Mouse (Mus musculus): ENCODE results near the gene Enox1. TPM values are rescaled to one million over a fixed set of nuclear protein-coding genes. Genes with fewer than 3 reads are reported as not detected.

Enox1 gene
- polyA plus RNA-seq, 1 experiment from 2014 or later = 19.6 TPM

- H3K4me3 ChIP-seq (ENCODE audit: low read depth, low read length) = no peak overlapping the region
- no peak overlapping the region for H3K27ac ChIP-seq (ENCODE audit: low read depth, low read length)
- no peak overlapping the region for H3K4me2 ChIP-seq (ENCODE audit: low read depth)
- no peak for ATAC-seq (ENCODE audit: insufficient read depth, low FRiP score, low TSS enrichment)
- no peak for DNase-seq (ENCODE audit: low spot score)
- H3K9ac ChIP-seq (ENCODE audit: low read length) = no peak overlapping the region
- no peaks in the 10 kb centered on the region for H3K9me3 ChIP-seq (ENCODE audit: control insufficient read depth, low read length)
- H3K27me3 ChIP-seq (ENCODE audit: control insufficient read depth, insufficient read depth, low read length) = no peaks in the 10 kb centered on the region
- no peaks in the 10 kb centered on the region for H3K36me3 ChIP-seq (ENCODE audit: control insufficient read depth, insufficient read depth, low read length)
- H3K4me1 ChIP-seq (ENCODE audit: control insufficient read depth, insufficient read depth, low read length) = no peaks in the 10 kb centered on the region
- WGBS = 48% methylated on average over 4 of the region's 4 CpGs
Measured at GRCm38 (mm10) chr14:77297039-77297438, 140.5 kb downstream of the Enox1 start.

- no peak for DNase-seq (ENCODE audit: low spot score)
- H3K9ac ChIP-seq (ENCODE audit: low read length) = no peak overlapping the region
- H3K27ac ChIP-seq (ENCODE audit: low read depth, low read length) = no peak overlapping the region
- 97% methylated on average over 3 of the region's 3 CpGs for WGBS
- no peaks in the 10 kb centered on the region for H3K36me3 ChIP-seq (ENCODE audit: control insufficient read depth, insufficient read depth, low read length)
- ATAC-seq (ENCODE audit: insufficient read depth, low FRiP score, low TSS enrichment) = no peak
- no peaks in the 10 kb centered on the region for H3K4me1 ChIP-seq (ENCODE audit: control insufficient read depth, insufficient read depth, low read length)
- no peaks in the 10 kb centered on the region for H3K27me3 ChIP-seq (ENCODE audit: control insufficient read depth, insufficient read depth, low read length)
- no peak overlapping the region for H3K4me3 ChIP-seq (ENCODE audit: low read depth, low read length)
- no peaks in the 10 kb centered on the region for H3K9me3 ChIP-seq (ENCODE audit: control insufficient read depth, low read length)
- H3K4me2 ChIP-seq (ENCODE audit: low read depth) = no peak overlapping the region
Measured at GRCm38 (mm10) chr14:77298327-77298726, 141.8 kb downstream of the Enox1 start.

GRCm38 (mm10) chr14:77309571-77309970 lies 153.0 kb downstream of the Enox1 start:
- DNase-seq (ENCODE audit: low spot score) = no peak
- Histone ChIP-seq H3K27ac (ENCODE audit: low read depth, low read length) (no peak overlapping the region), H3K36me3 (ENCODE audit: control insufficient read depth, insufficient read depth, low read length) (no peaks in the 10 kb centered on the region), H3K4me3 (ENCODE audit: low read depth, low read length) (no peak overlapping the region), H3K9ac (ENCODE audit: low read length) (no peak overlapping the region), H3K4me1 (ENCODE audit: control insufficient read depth, insufficient read depth, low read length) (no peaks in the 10 kb centered on the region), H3K9me3 (ENCODE audit: control insufficient read depth, low read length) (no peaks in the 10 kb centered on the region), H3K27me3 (ENCODE audit: control insufficient read depth, insufficient read depth, low read length) (no peaks in the 10 kb centered on the region), H3K4me2 (ENCODE audit: low read depth) (no peak overlapping the region)
- no peak for ATAC-seq (ENCODE audit: insufficient read depth, low FRiP score, low TSS enrichment)
- WGBS = 77% methylated on average over 3 of the region's 3 CpGs

GRCm38 (mm10) chr14:77311456-77311855 lies 154.9 kb downstream of the Enox1 start:
- DNase-seq (ENCODE audit: low spot score) = no peak
- no peak for ATAC-seq (ENCODE audit: insufficient read depth, low FRiP score, low TSS enrichment)
- Histone ChIP-seq H3K27me3 (ENCODE audit: control insufficient read depth, insufficient read depth, low read length) (no peaks in the 10 kb centered on the region), H3K36me3 (ENCODE audit: control insufficient read depth, insufficient read depth, low read length) (no peaks in the 10 kb centered on the region), H3K9ac (ENCODE audit: low read length) (no peak overlapping the region), H3K4me3 (ENCODE audit: low read depth, low read length) (no peak overlapping the region), H3K4me1 (ENCODE audit: control insufficient read depth, insufficient read depth, low read length) (no peaks in the 10 kb centered on the region), H3K9me3 (ENCODE audit: control insufficient read depth, low read length) (no peaks in the 10 kb centered on the region), H3K27ac (ENCODE audit: low read depth, low read length) (no peak overlapping the region), H3K4me2 (ENCODE audit: low read depth) (no peak overlapping the region)
- 87% methylated on average over 6 of the region's 6 CpGs for whole genome bisulfite sequencing

- no peak for ATAC-seq (ENCODE audit: insufficient read depth, low FRiP score, low TSS enrichment)
- Histone ChIP-seq H3K4me2 (ENCODE audit: low read depth) (no peak overlapping the region), H3K4me3 (ENCODE audit: low read depth, low read length) (no peak overlapping the region), H3K27me3 (ENCODE audit: control insufficient read depth, insufficient read depth, low read length) (no peaks in the 10 kb centered on the region), H3K4me1 (ENCODE audit: control insufficient read depth, insufficient read depth, low read length) (no peaks in the 10 kb centered on the region), H3K36me3 (ENCODE audit: control insufficient read depth, insufficient read depth, low read length) (no peaks in the 10 kb centered on the region), H3K9ac (ENCODE audit: low read length) (no peak overlapping the region), H3K27ac (ENCODE audit: low read depth, low read length) (no peak overlapping the region), H3K9me3 (ENCODE audit: control insufficient read depth, low read length) (no peaks in the 10 kb centered on the region)
- 92% methylated on average over 7 of the region's 7 CpGs for WGBS
- DNase-seq (ENCODE audit: low spot score) = no peak
Measured at GRCm38 (mm10) chr14:77319396-77319795, 162.8 kb downstream of the Enox1 start.

GRCm38 (mm10) chr14:77324348-77324747 lies 167.8 kb downstream of the Enox1 start:
- H3K36me3 ChIP-seq (ENCODE audit: control insufficient read depth, insufficient read depth, low read length) = no peaks in the 10 kb centered on the region
- H3K27me3 ChIP-seq (ENCODE audit: control insufficient read depth, insufficient read depth, low read length) = no peaks in the 10 kb centered on the region
- H3K27ac ChIP-seq (ENCODE audit: low read depth, low read length) = no peak overlapping the region
- no peak overlapping the region for H3K4me2 ChIP-seq (ENCODE audit: low read depth)
- H3K4me1 ChIP-seq (ENCODE audit: control insufficient read depth, insufficient read depth, low read length) = no peaks in the 10 kb centered on the region
- WGBS = 85% methylated on average over 2 of the region's 2 CpGs
- no peak overlapping the region for H3K4me3 ChIP-seq (ENCODE audit: low read depth, low read length)
- DNase-seq (ENCODE audit: low spot score) = no peak
- H3K9ac ChIP-seq (ENCODE audit: low read length) = no peak overlapping the region
- H3K9me3 ChIP-seq (ENCODE audit: control insufficient read depth, low read length) = no peaks in the 10 kb centered on the region
- ATAC-seq (ENCODE audit: insufficient read depth, low FRiP score, low TSS enrichment) = no peak

- WGBS = 80% methylated on average over 3 of the region's 3 CpGs
- H3K27me3 ChIP-seq (ENCODE audit: control insufficient read depth, insufficient read depth, low read length) = no peaks in the 10 kb centered on the region
Measured at GRCm38 (mm10) chr14:77327693-77328092, 171.1 kb downstream of the Enox1 start.

GRCm38 (mm10) chr14:77329791-77330190 lies 173.2 kb downstream of the Enox1 start:
- Histone ChIP-seq H3K4me1 (ENCODE audit: control insufficient read depth, insufficient read depth, low read length) (no peaks in the 10 kb centered on the region), H3K27ac (ENCODE audit: low read depth, low read length) (no peak overlapping the region), H3K9ac (ENCODE audit: low read length) (no peak overlapping the region), H3K27me3 (ENCODE audit: control insufficient read depth, insufficient read depth, low read length) (no peaks in the 10 kb centered on the region), H3K36me3 (ENCODE audit: control insufficient read depth, insufficient read depth, low read length) (no peaks in the 10 kb centered on the region), H3K4me2 (ENCODE audit: low read depth) (no peak overlapping the region), H3K9me3 (ENCODE audit: control insufficient read depth, low read length) (no peaks in the 10 kb centered on the region), H3K4me3 (ENCODE audit: low read depth, low read length) (no peak overlapping the region)
- DNase-seq (ENCODE audit: low spot score) (no peak), ATAC-seq (ENCODE audit: insufficient read depth, low FRiP score, low TSS enrichment) (no peak)

More at GRCm38 (mm10) chr14:77327693-77328092, 171.1 kb downstream of the Enox1 start:
- Histone ChIP-seq H3K27ac (ENCODE audit: low read depth, low read length) (no peak overlapping the region), H3K9ac (ENCODE audit: low read length) (no peak overlapping the region), H3K4me2 (ENCODE audit: low read depth) (no peak overlapping the region), H3K36me3 (ENCODE audit: control insufficient read depth, insufficient read depth, low read length) (no peaks in the 10 kb centered on the region), H3K4me3 (ENCODE audit: low read depth, low read length) (no peak overlapping the region), H3K9me3 (ENCODE audit: control insufficient read depth, low read length) (no peaks in the 10 kb centered on the region), H3K4me1 (ENCODE audit: control insufficient read depth, insufficient read depth, low read length) (no peaks in the 10 kb centered on the region)
- ATAC-seq (ENCODE audit: insufficient read depth, low FRiP score, low TSS enrichment) (no peak), DNase-seq (ENCODE audit: low spot score) (no peak)

- no peaks in the 10 kb centered on the region for H3K4me1 ChIP-seq (ENCODE audit: control insufficient read depth, insufficient read depth, low read length)
- H3K4me3 ChIP-seq (ENCODE audit: low read depth, low read length) = no peak overlapping the region
- no peaks in the 10 kb centered on the region for H3K9me3 ChIP-seq (ENCODE audit: control insufficient read depth, low read length)
- H3K27me3 ChIP-seq (ENCODE audit: control insufficient read depth, insufficient read depth, low read length) = no peaks in the 10 kb centered on the region
- ATAC-seq (ENCODE audit: insufficient read depth, low FRiP score, low TSS enrichment) (no peak), DNase-seq (ENCODE audit: low spot score) (no peak)
- 80% methylated on average over 11 of the region's 11 CpGs for WGBS
- no peak overlapping the region for H3K27ac ChIP-seq (ENCODE audit: low read depth, low read length)
- no peaks in the 10 kb centered on the region for H3K36me3 ChIP-seq (ENCODE audit: control insufficient read depth, insufficient read depth, low read length)
- no peak overlapping the region for H3K9ac ChIP-seq (ENCODE audit: low read length)
- no peak overlapping the region for H3K4me2 ChIP-seq (ENCODE audit: low read depth)
Measured at GRCm38 (mm10) chr14:77343662-77344340, 187.2 kb downstream of the Enox1 start.
